11 mouse cellular contexts compared by ENCODE assay signal in the genomic region with DNA sequence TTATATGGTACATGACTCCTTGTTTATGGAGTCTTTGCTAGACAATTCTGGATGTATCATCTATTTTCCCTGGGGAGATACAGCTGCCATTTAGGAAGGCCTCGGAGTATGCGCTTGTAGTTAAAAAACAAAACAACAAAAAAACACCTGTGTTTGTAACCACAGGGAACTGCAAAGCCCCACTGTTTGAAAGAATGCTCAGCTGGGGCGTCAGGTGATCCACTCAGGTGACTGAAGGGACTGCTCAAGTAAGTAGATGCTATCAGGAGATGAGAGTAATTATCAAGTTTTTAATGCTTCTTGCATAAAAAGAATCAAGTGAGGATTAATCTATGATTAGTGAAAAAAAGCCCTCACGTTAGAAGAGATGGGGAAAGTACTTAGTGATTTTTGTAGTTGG. TPM values are rescaled to one million over a fixed set of nuclear protein-coding genes. Genes with fewer than 3 reads are reported as not detected.
DNase-seq lines count a peak whose midpoint lies in the region; ATAC-seq and TF ChIP-seq lines count a peak whose summit lies in the region.
"Had no signal": no experiment of that assay in that cellular context is flagged by ENCODE, and none has a peak within 500 bp of the region (broad histone marks: within the 10 kb centered on the region; RNA-seq: fewer than 3 reads in every experiment).

No protein-coding gene starts in this region.

- H3K4me2 ChIP-seq in forebrain, embryonic 11.5 days (ENCODE audit: low read depth, low read length, severe bottlenecking): peak overlapping the region; percentile 50; the same call in 1 of the 2 replicates
- H3K4me2 ChIP-seq in forebrain, embryonic 12.5 days: no peak overlapping the region
- H3K4me2 ChIP-seq in lung, postnatal 0 days (replicated peaks; ENCODE audit: low read depth, low read length): peak overlapping the region; percentile 71; the same call in 1 of the 2 replicates
- peak overlapping the region; percentile 60 for H3K4me2 ChIP-seq in hindbrain, embryonic 16.5 days (ENCODE audit: low read length)

- ATAC-seq in forebrain, embryonic 11.5 days (replicated peaks; ENCODE audit: low FRiP score): no peak
- ATAC-seq in forebrain, embryonic 12.5 days (ENCODE audit: low FRiP score): no peak
- ATAC-seq in lung, postnatal 0 days: no peak
- no peak for ATAC-seq in hindbrain, embryonic 16.5 days
- no peak for ATAC-seq in monocyte, adult 5-6 weeks (replicated peaks; ENCODE audit: insufficient number of reproducible peaks, low FRiP score, low TSS enrichment, poor library complexity, severe bottlenecking)

- H3K4me3 ChIP-seq in forebrain, embryonic 11.5 days (ENCODE audit: low read depth, low read length): no peak overlapping the region
- no peak overlapping the region for H3K4me3 ChIP-seq in forebrain, embryonic 12.5 days (replicated peaks)
- H3K4me3 ChIP-seq in lung, postnatal 0 days (ENCODE audit: low read depth, low read length): no peak overlapping the region
- no peak overlapping the region for H3K4me3 ChIP-seq in hindbrain, embryonic 16.5 days (ENCODE audit: low read length)

- no peaks in the 10 kb centered on the region for H3K36me3 ChIP-seq in forebrain, embryonic 11.5 days (ENCODE audit: control insufficient read depth, insufficient read depth, low read length)
- H3K36me3 ChIP-seq in forebrain, embryonic 12.5 days (replicated peaks): no peaks in the 10 kb centered on the region
- H3K36me3 ChIP-seq in lung, postnatal 0 days (ENCODE audit: insufficient read depth, low read length): no peaks in the 10 kb centered on the region
- no peaks in the 10 kb centered on the region for H3K36me3 ChIP-seq in hindbrain, embryonic 16.5 days (ENCODE audit: control insufficient read depth, insufficient read depth, low read length)
- H3K36me3 ChIP-seq in splenic B cell, adult 2 months (ENCODE audit: control insufficient read depth, insufficient read depth, low read length, poor library complexity, severe bottlenecking): no peaks in the 10 kb centered on the region; the same call in 1 of the 2 replicates

- no peak for TF ChIP-seq EP300 in lung, postnatal 0 days (IDR thresholded peaks at IDR 0.05)

- no peaks in the 10 kb centered on the region for H3K27me3 ChIP-seq in forebrain, embryonic 11.5 days (ENCODE audit: control insufficient read depth, insufficient read depth, low read length)
- no peaks in the 10 kb centered on the region for H3K27me3 ChIP-seq in forebrain, embryonic 12.5 days
- no peaks in the 10 kb centered on the region for H3K27me3 ChIP-seq in lung, postnatal 0 days (replicated peaks; ENCODE audit: insufficient read depth, low read length)
- no peaks in the 10 kb centered on the region for H3K27me3 ChIP-seq in hindbrain, embryonic 16.5 days (replicated peaks; ENCODE audit: control insufficient read depth, insufficient read depth, low read length)
- no peaks in the 10 kb centered on the region for H3K27me3 ChIP-seq in splenic B cell, adult 2 months (ENCODE audit: control insufficient read depth, insufficient read depth, low read length, poor library complexity, severe bottlenecking)

- H3K9ac ChIP-seq in forebrain, embryonic 11.5 days (ENCODE audit: low read length): no peak overlapping the region
- H3K9ac ChIP-seq in forebrain, embryonic 12.5 days: no peak overlapping the region
- 0 out of 2 replicates have a peak overlapping the region, but pooled peaks have one; percentile 86 for H3K9ac ChIP-seq in lung, postnatal 0 days (replicated peaks; ENCODE audit: low read depth)
- no peak overlapping the region for H3K9ac ChIP-seq in hindbrain, embryonic 16.5 days (ENCODE audit: low read depth, low read length)

- no peaks in the 10 kb centered on the region for H3K9me3 ChIP-seq in forebrain, embryonic 11.5 days (ENCODE audit: control insufficient read depth, low read length)
- H3K9me3 ChIP-seq in forebrain, embryonic 12.5 days: no peaks in the 10 kb centered on the region
- H3K9me3 ChIP-seq in lung, postnatal 0 days (ENCODE audit: low read length): no peaks in the 10 kb centered on the region
- no peaks in the 10 kb centered on the region for H3K9me3 ChIP-seq in hindbrain, embryonic 16.5 days (ENCODE audit: control insufficient read depth, low read length)

- no peak for TF ChIP-seq CTCF in lung, postnatal 0 days (IDR thresholded peaks at IDR 0.05)

- DNase-seq in forebrain, embryonic 11.5 days (ENCODE audit: low spot score): no peak
- DNase-seq in lung, postnatal 0 days (ENCODE audit: low spot score): no peak
- DNase-seq in lung, postnatal 14 days: no peak
- DNase-seq in splenic B cell, adult 2 months (ENCODE audit: low read depth, low spot score): peak; percentile 7
- no peak for DNase-seq in thymus, postnatal 25 days
- DNase-seq: adrenal gland, adult 2 months; heart, adult 2 months; thymus, postnatal 36 days had no signal

- no peak overlapping the region for H3K27ac ChIP-seq in forebrain, embryonic 11.5 days (ENCODE audit: low read depth, low read length)
- H3K27ac ChIP-seq in forebrain, embryonic 12.5 days: no peak overlapping the region
- H3K27ac ChIP-seq in lung, postnatal 0 days (ENCODE audit: low read length): no peak overlapping the region
- H3K27ac ChIP-seq in hindbrain, embryonic 16.5 days (ENCODE audit: low read depth, low read length): no peak overlapping the region

- WGBS in forebrain, embryonic 11.5 days: 63% methylated on average over 4 of the region's 4 CpGs
- WGBS in forebrain, embryonic 12.5 days: 64% methylated on average over 4 of the region's 4 CpGs
- WGBS in lung, postnatal 0 days: 61% methylated on average over 4 of the region's 4 CpGs
- 71% methylated on average over 4 of the region's 4 CpGs for WGBS in hindbrain, embryonic 16.5 days

- H3K4me1 ChIP-seq in forebrain, embryonic 11.5 days (replicated peaks; ENCODE audit: control insufficient read depth, insufficient read depth, low read length): peaks cover 2% of the 10 kb centered on the region; the same call in 1 of the 2 replicates
- peaks cover 17% of the 10 kb centered on the region for H3K4me1 ChIP-seq in forebrain, embryonic 12.5 days
- no peaks in the 10 kb centered on the region for H3K4me1 ChIP-seq in lung, postnatal 0 days (ENCODE audit: insufficient read depth, low read depth, low read length)
- H3K4me1 ChIP-seq in hindbrain, embryonic 16.5 days (ENCODE audit: control insufficient read depth, insufficient read depth, low read depth, low read length): peaks cover 14% of the 10 kb centered on the region

RNA-seq across cellular contexts. Expression of gene Eif2s2, which starts 0.8 kb away (rescaled TPM):
- polyA plus RNA-seq in forebrain, embryonic 11.5 days (2014; fragmentation: Nextera tagmentation; extraction: Ambion mirVana): 118 and 135 TPM in 2 replicates
- 113 TPM in 2 replicates for polyA plus RNA-seq in forebrain, embryonic 12.5 days (2016; fragmentation: Nextera tagmentation; extraction: Ambion mirVana)
- 59.4 and 59.8 TPM in 2 replicates for polyA plus RNA-seq in lung, postnatal 0 days (2015; fragmentation: Nextera tagmentation; extraction: Ambion mirVana)
- 58.4 and 60.4 TPM in 2 replicates for polyA plus RNA-seq in hindbrain, embryonic 16.5 days (2015; fragmentation: Nextera tagmentation; extraction: Ambion mirVana)
- 125 to 133 TPM (median 129 TPM) in 3 replicates for total RNA-seq in monocyte, adult 5-6 weeks (2017)
